Mouse (Mus musculus) bone marrow macrophage, adult 2 months (primary cell): ENCODE results near the gene Nme8.

Source experiments
- CTCF ChIP-seq: IDR thresholded peaks from 2 replicates; pipeline ENCODE4 v1.5.1; 2012; ENCODE audit warnings: low read depth, mild to moderate bottlenecking, low read length, moderate library complexity
- POLR2A ChIP-seq: IDR thresholded peaks from 2 replicates; pipeline ENCODE4 v1.6.1; 2012; ENCODE audit warnings: mild to moderate bottlenecking, low read depth, low read length, borderline replicate concordance

DNA sequence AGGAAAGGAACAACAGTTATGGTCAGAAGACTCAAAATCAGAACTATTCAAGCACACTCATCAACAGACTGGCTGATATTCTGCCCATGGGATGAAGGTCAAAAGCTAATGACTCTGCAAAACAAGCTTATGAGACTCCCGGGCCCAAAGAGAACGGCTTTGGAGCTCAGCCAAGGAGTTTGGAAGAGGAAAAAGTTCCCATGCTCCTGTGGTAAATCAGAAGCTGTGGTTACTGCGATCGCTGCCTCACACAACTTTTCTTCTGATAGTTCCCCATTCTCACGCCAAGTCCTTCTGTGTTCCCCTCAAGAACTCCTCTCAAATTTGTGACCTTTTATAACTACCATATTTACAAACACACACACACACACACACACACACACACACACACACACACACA, 21.4 kb upstream of the Nme8 start:
- TF ChIP-seq CTCF (no peak), POLR2A (no peak)
